Mouse (Mus musculus): ENCODE results near the gene Gadd45g. TPM values are rescaled to one million over a fixed set of nuclear protein-coding genes. Genes with fewer than 3 reads are reported as not detected.

The Gadd45g gene
- polyA plus RNA-seq (2014; fragmentation: Illumina TruSeq; extraction: RNeasy Lipid Tissue Mini Kit (QIAGEN cat#74804)) = not detected

GRCm38 (mm10) chr13:51846301-51846867 lies at the start of gene Gadd45g:
Gene Gadd45g (plus strand): TSS chr13:51846678.

Other genes starting within 250 kb of the Gadd45g start
- gene Cks2, start 201.4 kb upstream of the Gadd45g start, polyA plus RNA-seq (2014; fragmentation: Illumina TruSeq; extraction: RNeasy Lipid Tissue Mini Kit (QIAGEN cat#74804)) = 193 TPM
- 8.6 TPM for gene Secisbp2, start 195.0 kb upstream of the Gadd45g start, polyA plus RNA-seq (2014; fragmentation: Illumina TruSeq; extraction: RNeasy Lipid Tissue Mini Kit (QIAGEN cat#74804))
- gene Sema4d, start 52.9 kb upstream of the Gadd45g start, polyA plus RNA-seq (2014; fragmentation: Illumina TruSeq; extraction: RNeasy Lipid Tissue Mini Kit (QIAGEN cat#74804)) = 5.4 TPM